Mouse (Mus musculus) macrophage (primary cell): ENCODE results near the gene Dpp10. TPM values are rescaled to one million over a fixed set of nuclear protein-coding genes. Genes with fewer than 3 reads are reported as not detected.

Source experiments
- H3K27ac ChIP-seq: fragments of 350-480 bp; formaldehyde crosslinking; 2 replicates; pipeline ENCODE4 v1.9.0; 2021
- H3K36me3 ChIP-seq: fragments of 350-480 bp; formaldehyde crosslinking; 2 replicates; pipeline ENCODE4 v1.9.0; 2021; ENCODE audit errors: inconsistent target
- H3K4me3 ChIP-seq: fragments of 350-480 bp; formaldehyde crosslinking; 2 replicates; pipeline ENCODE4 v1.9.0; 2021; ENCODE audit errors: inconsistent target
- H3K79me2 ChIP-seq: fragments of 350-480 bp; formaldehyde crosslinking; 2 replicates; pipeline ENCODE4 v1.9.0; 2021; ENCODE audit errors: inconsistent target
- WGBS: methylation state at CpG from one replicate; pipeline ENCODE4 v1.1.7; 2026; ENCODE audit warnings: inconsistent platforms; ENCODE audit not compliant: missing documents; 5-methylcytosine and 5-hydroxymethylcytosine counted together
- polyA plus RNA-seq: library from polyadenylated mRNA; stranded (reverse); fragments of 250-400 nt; gene quantifications from 3 replicates; pipeline ENCODE4 v1.2.4, GENCODE M21; 2018; ENCODE audit warnings: inconsistent platforms
- total RNA-seq, 78 experiments: library from RNA; depleted of rRNA; stranded (reverse); fragments of 250-400 nt; gene quantifications; 1 replicate in 9 of 78; 2 replicates in 24 of 78; 3 replicates in 43 of 78; 4 replicates in 2 of 78; pipeline ENCODE4 v1.2.4; 2018; ENCODE audit warnings: inconsistent platforms in 56 of 78

Dpp10 gene
- 1 to 10 TPM in 2 of 26 experiments, under 1 TPM in 2, not detected in 22; 0.09 to 1.0 (median 0.97) TPM for total RNA-seq (2018; cell fraction: chromatin; rRNA removed)
- total RNA-seq (2018; cell fraction: cytosol; rRNA removed) = under 1 TPM in 11 of 26 experiments, not detected in 15; under 0.01 to 0.54 (median 0.06) TPM
- total RNA-seq (2018; cell fraction: nucleus; rRNA removed) = under 1 TPM in 6 of 26 experiments, not detected in 20; 0.06 to 0.73 (median 0.15) TPM
- polyA plus RNA-seq = not detected in 3 replicates

- 4% methylated on average over 34 of the region's 38 CpGs for WGBS
- Histone ChIP-seq H3K27ac (no peak within 1 kb of the TSS), H3K79me2 (no peaks in the 10 kb centered on the region), H3K36me3 (no peaks in the 10 kb centered on the region), H3K4me3 (no peak within 1 kb of the TSS)
These were observed at the start of gene Dpp10 for GRCm38 (mm10) chr1:124044925-124045640. TSS of gene Dpp10 (minus strand) at chr1:124045559.

GRCm38 (mm10) chr1:124048544-124048943, 3.2 kb upstream of the Dpp10 start:
- Histone ChIP-seq H3K4me3 (no peak overlapping the region), H3K27ac (no peak overlapping the region), H3K36me3 (no peaks in the 10 kb centered on the region), H3K79me2 (no peaks in the 10 kb centered on the region)
- WGBS = 67% methylated on average over 1 of the region's 1 CpGs

- Histone ChIP-seq H3K27ac (no peak overlapping the region), H3K4me3 (no peak overlapping the region), H3K36me3 (no peaks in the 10 kb centered on the region), H3K79me2 (no peaks in the 10 kb centered on the region)
- WGBS = 3% methylated on average over 40 of the region's 44 CpGs
These were observed 472 bp upstream of the Dpp10 start for GRCm38 (mm10) chr1:124045761-124046300.

GRCm38 (mm10) chr1:124044161-124044560, 1.2 kb downstream of the Dpp10 start:
- Histone ChIP-seq H3K27ac (no peak overlapping the region), H3K79me2 (no peaks in the 10 kb centered on the region), H3K4me3 (no peak overlapping the region), H3K36me3 (no peaks in the 10 kb centered on the region)
- 23% methylated on average over 12 of the region's 12 CpGs for WGBS

- no peak overlapping the region for H3K4me3 ChIP-seq
- WGBS = 60% methylated on average over 6 of the region's 6 CpGs
- H3K27ac ChIP-seq = no peak overlapping the region
- H3K36me3 ChIP-seq = no peaks in the 10 kb centered on the region
- no peaks in the 10 kb centered on the region for H3K79me2 ChIP-seq
These were observed 1.9 kb downstream of the Dpp10 start for GRCm38 (mm10) chr1:124043421-124043820.

GRCm38 (mm10) chr1:124041559-124041958, 3.8 kb downstream of the Dpp10 start:
- Histone ChIP-seq H3K36me3 (no peaks in the 10 kb centered on the region), H3K79me2 (no peaks in the 10 kb centered on the region), H3K27ac (no peak overlapping the region), H3K4me3 (no peak overlapping the region)
- 2% methylated on average over 3 of the region's 3 CpGs for WGBS

GRCm38 (mm10) chr1:124035306-124035990, 9.9 kb downstream of the Dpp10 start:
- H3K27ac ChIP-seq = no peak overlapping the region
- no peaks in the 10 kb centered on the region for H3K36me3 ChIP-seq
- no peak overlapping the region for H3K4me3 ChIP-seq
- WGBS = 72% methylated on average over 4 of the region's 4 CpGs
- no peaks in the 10 kb centered on the region for H3K79me2 ChIP-seq

GRCm38 (mm10) chr1:124032677-124033076, 12.7 kb downstream of the Dpp10 start:
- 92% methylated on average over 6 of the region's 6 CpGs for WGBS
- Histone ChIP-seq H3K4me3 (no peak overlapping the region), H3K79me2 (no peaks in the 10 kb centered on the region), H3K36me3 (no peaks in the 10 kb centered on the region), H3K27ac (no peak overlapping the region)

- 80% methylated on average over 2 of the region's 2 CpGs for WGBS
- H3K79me2 ChIP-seq = no peaks in the 10 kb centered on the region
- no peaks in the 10 kb centered on the region for H3K36me3 ChIP-seq
- no peak overlapping the region for H3K4me3 ChIP-seq
- no peak overlapping the region for H3K27ac ChIP-seq
These were observed 13.4 kb downstream of the Dpp10 start for GRCm38 (mm10) chr1:124031968-124032367.

GRCm38 (mm10) chr1:124002797-124003196, 42.6 kb downstream of the Dpp10 start:
- H3K27ac ChIP-seq = no peak overlapping the region
- 96% methylated on average over 6 of the region's 6 CpGs for WGBS
- H3K79me2 ChIP-seq = no peaks in the 10 kb centered on the region

GRCm38 (mm10) chr1:123995780-123996179, 49.6 kb downstream of the Dpp10 start:
- H3K27ac ChIP-seq = no peak overlapping the region
- H3K36me3 ChIP-seq = no peaks in the 10 kb centered on the region
- WGBS = 87% methylated on average over 3 of the region's 3 CpGs
- H3K4me3 ChIP-seq = no peak overlapping the region
- H3K79me2 ChIP-seq = no peaks in the 10 kb centered on the region

More at GRCm38 (mm10) chr1:124002797-124003196, 42.6 kb downstream of the Dpp10 start:
- Histone ChIP-seq H3K4me3 (no peak overlapping the region), H3K36me3 (no peaks in the 10 kb centered on the region)

- 89% methylated on average over 2 of the region's 2 CpGs for WGBS
- no peak overlapping the region for H3K4me3 ChIP-seq
- no peaks in the 10 kb centered on the region for H3K79me2 ChIP-seq
- H3K27ac ChIP-seq = no peak overlapping the region
- H3K36me3 ChIP-seq = no peaks in the 10 kb centered on the region
These were observed 59.9 kb downstream of the Dpp10 start for GRCm38 (mm10) chr1:123985324-123986024.

GRCm38 (mm10) chr1:123978597-123978996, 66.8 kb downstream of the Dpp10 start:
- no peaks in the 10 kb centered on the region for H3K79me2 ChIP-seq
- no peak overlapping the region for H3K4me3 ChIP-seq
- H3K36me3 ChIP-seq = no peaks in the 10 kb centered on the region
- 20% methylated on average over 1 of the region's 1 CpGs for WGBS
- no peak overlapping the region for H3K27ac ChIP-seq

GRCm38 (mm10) chr1:123974621-123975020, 70.7 kb downstream of the Dpp10 start:
- Histone ChIP-seq H3K27ac (no peak overlapping the region), H3K36me3 (no peaks in the 10 kb centered on the region), H3K4me3 (no peak overlapping the region), H3K79me2 (no peaks in the 10 kb centered on the region)
- WGBS = 33% methylated on average over 3 of the region's 3 CpGs
